Mouse (Mus musculus) heart, postnatal 0 days (tissue): Measurements from ENCODE around the gene Chd4. TPM values are rescaled to one million over a fixed set of nuclear protein-coding genes. Genes with fewer than 3 reads are reported as not detected.

ENCODE experiments used
- ATAC-seq: fragments of 200-750 bp; cut with Nextera tagmentation; 2 replicates; pipeline ENCODE4 v1.8.0; 2017; ENCODE audit warnings: low read depth, moderate number of reproducible peaks, moderate library complexity; ENCODE audit not compliant: insufficient read depth
- DNase-seq: peaks from one replicate; pipeline ENCODE4 v3.0.0-alpha.2; 2016; ENCODE audit warnings: low spot score
- H3K27ac ChIP-seq: fragments of 300-500 bp; sonication (generic); 2 replicates; pipeline ENCODE4 v1.5.1; 2014; ENCODE audit warnings: low read depth, mild to moderate bottlenecking
- H3K27me3 ChIP-seq: fragments of 300-500 bp; sonication (generic); 2 replicates; pipeline ENCODE4 v1.6.1; 2014; ENCODE audit warnings: low read length, mixed read lengths; ENCODE audit not compliant: control insufficient read depth, insufficient read depth
- H3K36me3 ChIP-seq: fragments of 300-500 bp; sonication (generic); replicated peaks from 2 replicates; pipeline ENCODE4 v1.6.1; 2014; ENCODE audit warnings: low read length, mixed read lengths; ENCODE audit not compliant: control insufficient read depth, insufficient read depth
- H3K4me1 ChIP-seq: fragments of 300-500 bp; sonication (generic); 2 replicates; pipeline ENCODE4 v1.6.1; 2014; ENCODE audit warnings: antibody characterized with exemption; ENCODE audit not compliant: control insufficient read depth, insufficient read depth
- H3K4me2 ChIP-seq: fragments of 300-500 bp; sonication (generic); 2 replicates; pipeline ENCODE4 v1.6.1; 2014; ENCODE audit warnings: low read depth, mild to moderate bottlenecking, low read length, moderate library complexity
- H3K4me3 ChIP-seq: fragments of 300-500 bp; sonication (generic); 2 replicates; pipeline ENCODE4 v1.5.1; 2014; ENCODE audit warnings: low read depth, low read length
- H3K9ac ChIP-seq: fragments of 300-500 bp; sonication (generic); replicated peaks from 2 replicates; pipeline ENCODE4 v1.6.1; 2014; ENCODE audit warnings: low read depth, low read length, mixed read lengths
- H3K9me3 ChIP-seq: fragments of 300-500 bp; sonication (generic); replicated peaks from 2 replicates; pipeline ENCODE4 v1.6.1; 2016; ENCODE audit warnings: low read length; ENCODE audit not compliant: control insufficient read depth
- CTCF ChIP-seq: IDR thresholded peaks from 2 replicates; pipeline ENCODE4 v1.5.1; 2016; ENCODE audit warnings: antibody characterized with exemption, control low read depth, low read depth
- EP300 ChIP-seq: IDR thresholded peaks from 2 replicates; pipeline ENCODE4 v1.6.1; 2016; ENCODE audit warnings: antibody characterized with exemption, low read depth
- WGBS: fragments of 180-500 bp; shearing (Covaris S2); extraction: QIAGEN DNeasy Blood & Tissue Kit; methylation state at CpG from one replicate; pipeline ENCODE4 v1.1.7; 2014; 5-methylcytosine and 5-hydroxymethylcytosine counted together
- microRNA-seq: library from miRNA; unstranded; fragments of <30 nt; microRNA quantifications from one replicate; pipeline ENCODE4, GENCODE M21; 2016
- polyA plus RNA-seq: library from polyadenylated mRNA; unstranded; fragments of >200 nt; fragmentation: Nextera tagmentation; extraction: Ambion mirVana; gene quantifications from 2 replicates; pipeline ENCODE4 v1.2.1, GENCODE M21; 2015
- total RNA-seq: library from RNA; depleted of rRNA; stranded (reverse); fragments of >200 nt; gene quantifications from 2 replicates; pipeline ENCODE4 v1.2.3, GENCODE M21; 2014; ENCODE audit warnings: low replicate concordance; rRNA removed

Gene Chd4
- total and polyA plus RNA-seq, 2 experiments from 2014 or later, result 58.1 to 82.2 TPM

GRCm38 (mm10) chr6:125179601-125180000 lies 83.8 kb downstream of the Chd4 start:
- WGBS, result 92% methylated on average over 7 of the region's 7 CpGs
- DNase-seq (no peak), ATAC-seq (no peak)

More at GRCm38 (mm10) chr6:125179601-125180000, 83.8 kb downstream of the Chd4 start:
- Histone ChIP-seq H3K4me3 (no peak overlapping the region), H3K9me3 (no peaks in the 10 kb centered on the region), H3K27me3 (no peaks in the 10 kb centered on the region), H3K36me3 (peaks cover 98% of the 10 kb centered on the region), H3K9ac (no peak overlapping the region), H3K4me2 (no peak overlapping the region), H3K27ac (no peak overlapping the region), H3K4me1 (no peaks in the 10 kb centered on the region)
- no peak for TF ChIP-seq EP300
- no peak for TF ChIP-seq CTCF

Small RNA genes lying within 50 kb of the gene (microRNA-seq; reads per million reads assigned to microRNA genes)
- gene Mir7045, result not detected

Other genes starting within 250 kb of the Chd4 start
- gene P3h3, start 238.2 kb upstream of the Chd4 start, total RNA-seq, result 38.5 and 41.1 TPM in 2 replicates
- gene P3h3, start 238.2 kb upstream of the Chd4 start, polyA plus RNA-seq, result 7.2 and 7.6 TPM in 2 replicates
- 2.9 and 9.7 TPM in 2 replicates for gene Gpr162, start 232.0 kb upstream of the Chd4 start, total RNA-seq
- 1.2 and 1.5 TPM in 2 replicates for gene Gpr162, start 232.0 kb upstream of the Chd4 start, polyA plus RNA-seq
- 4.5 TPM in 1 of 2 replicates, not detected in the other for gene Cd4, start 207.8 kb upstream of the Chd4 start, total RNA-seq
- gene Cd4, start 207.8 kb upstream of the Chd4 start, polyA plus RNA-seq, result 0.04 and 0.10 TPM in 2 replicates
- gene Lag3, start 184.3 kb upstream of the Chd4 start, total RNA-seq, result 0.11 and 0.27 TPM in 2 replicates
- gene Lag3, start 184.3 kb upstream of the Chd4 start, polyA plus RNA-seq, result 0.82 and 0.85 TPM in 2 replicates
- gene Ptms, start 175.9 kb upstream of the Chd4 start, total RNA-seq, result 323 and 565 TPM in 2 replicates
- gene Ptms, start 175.9 kb upstream of the Chd4 start, polyA plus RNA-seq, result 221 and 246 TPM in 2 replicates
- gene Mlf2, start 164.6 kb upstream of the Chd4 start, total RNA-seq, result 333 and 532 TPM in 2 replicates
- 296 and 298 TPM in 2 replicates for gene Mlf2, start 164.6 kb upstream of the Chd4 start, polyA plus RNA-seq
- gene Cops7a, start 130.4 kb upstream of the Chd4 start, total RNA-seq, result 203 and 241 TPM in 2 replicates
- 130 and 134 TPM in 2 replicates for gene Cops7a, start 130.4 kb upstream of the Chd4 start, polyA plus RNA-seq
- gene Pianp, start 99.3 kb upstream of the Chd4 start, total RNA-seq, result not detected in 2 replicates
- 0.37 TPM in 2 replicates for gene Pianp, start 99.3 kb upstream of the Chd4 start, polyA plus RNA-seq
- 18.4 and 20.4 TPM in 2 replicates for gene Zfp384, start 86.8 kb upstream of the Chd4 start, total RNA-seq
- 5.4 and 5.5 TPM in 2 replicates for gene Zfp384, start 86.8 kb upstream of the Chd4 start, polyA plus RNA-seq
- 41.9 and 48.7 TPM in 2 replicates for gene Ing4, start 56.2 kb upstream of the Chd4 start, total RNA-seq
- 54.1 and 59.1 TPM in 2 replicates for gene Ing4, start 56.2 kb upstream of the Chd4 start, polyA plus RNA-seq
- 2.6 and 6.0 TPM in 2 replicates for gene Acrbp, start 46.3 kb upstream of the Chd4 start, total RNA-seq
- gene Acrbp, start 46.3 kb upstream of the Chd4 start, polyA plus RNA-seq, result 2.2 and 2.7 TPM in 2 replicates
- not detected in 2 replicates for gene Lpar5, start 28.1 kb upstream of the Chd4 start, total RNA-seq
- 0.12 TPM in 1 of 2 replicates, not detected in the other for gene Lpar5, start 28.1 kb upstream of the Chd4 start, polyA plus RNA-seq
- gene Nop2, start 35.9 kb downstream of the Chd4 start, total RNA-seq, result 21.4 and 22.9 TPM in 2 replicates
- 20.6 and 25.3 TPM in 2 replicates for gene Nop2, start 35.9 kb downstream of the Chd4 start, polyA plus RNA-seq
- gene Iffo1, start 49.3 kb downstream of the Chd4 start, total RNA-seq, result 10.6 and 41.9 TPM in 2 replicates
- gene Iffo1, start 49.3 kb downstream of the Chd4 start, polyA plus RNA-seq, result 10.5 and 12.3 TPM in 2 replicates
- 6,647 and 7,476 TPM in 2 replicates for gene Gapdh, start 70.5 kb downstream of the Chd4 start, total RNA-seq
- gene Gapdh, start 70.5 kb downstream of the Chd4 start, polyA plus RNA-seq, result 3,728 and 4,065 TPM in 2 replicates
- gene Ncapd2, start 95.7 kb downstream of the Chd4 start, total RNA-seq, result 85.4 and 98.0 TPM in 2 replicates
- gene Ncapd2, start 95.7 kb downstream of the Chd4 start, polyA plus RNA-seq, result 24.5 and 26.3 TPM in 2 replicates
- gene Mrpl51, start 95.8 kb downstream of the Chd4 start, total RNA-seq, result 109 and 165 TPM in 2 replicates
- gene Mrpl51, start 95.8 kb downstream of the Chd4 start, polyA plus RNA-seq, result 426 and 447 TPM in 2 replicates
- 3.6 and 8.2 TPM in 2 replicates for gene Vamp1, start 119.6 kb downstream of the Chd4 start, total RNA-seq
- 5.0 and 5.4 TPM in 2 replicates for gene Vamp1, start 119.6 kb downstream of the Chd4 start, polyA plus RNA-seq
- 0.93 and 4.5 TPM in 2 replicates for gene Tapbpl, start 135.9 kb downstream of the Chd4 start, total RNA-seq
- gene Tapbpl, start 135.9 kb downstream of the Chd4 start, polyA plus RNA-seq, result 3.9 and 4.5 TPM in 2 replicates
- 3.4 TPM in 1 of 2 replicates, not detected in the other for gene Cd27, start 141.0 kb downstream of the Chd4 start, total RNA-seq
- 1.3 and 1.6 TPM in 2 replicates for gene Cd27, start 141.0 kb downstream of the Chd4 start, polyA plus RNA-seq
- not detected in 2 replicates for gene Tuba3a, start 190.1 kb downstream of the Chd4 start, total RNA-seq
- not detected in 2 replicates for gene Tuba3a, start 190.1 kb downstream of the Chd4 start, polyA plus RNA-seq
- 76.7 and 93.9 TPM in 2 replicates for gene Ltbr, start 217.9 kb downstream of the Chd4 start, total RNA-seq
- gene Ltbr, start 217.9 kb downstream of the Chd4 start, polyA plus RNA-seq, result 37.7 and 38.3 TPM in 2 replicates
- 0.46 and 1.3 TPM in 2 replicates for gene Scnn1a, start 224.7 kb downstream of the Chd4 start, total RNA-seq
- gene Scnn1a, start 224.7 kb downstream of the Chd4 start, polyA plus RNA-seq, result 0.37 and 0.46 TPM in 2 replicates